Mouse (Mus musculus) ovary, postnatal 14 days (tissue): ENCODE measurements at regions not wholly inside any gene's neighbourhood (a gene's known extent, or its start where the extent isn't known, plus 50 kb on each side); places are given as distances from the start of the nearest gene placed in this dataset.
A peak's percentile ranks its signal among the peaks of the same experiment; 100 is the strongest.
"Not testable (repeated sequence)": the region's sequence is repeated elsewhere in the genome, so short reads cannot be mapped to it uniquely, and the experiment has no call there.

Source experiments
- DNase-seq: peaks from one replicate; pipeline ENCODE4 v3.0.0; 2022; ENCODE audit warnings: low spot score

- no peak for DNase-seq
Measured at GRCm38 (mm10) chr15:93094202-93095135, 180.5 kb downstream of the Gxylt1 start.

GRCm38 (mm10) chr15:93091396-93091795 lies 183.6 kb downstream of the Gxylt1 start:
- DNase-seq: no peak

GRCm38 (mm10) chr15:93089347-93089746 lies 185.6 kb downstream of the Gxylt1 start:
- DNase-seq: peak; percentile 43

GRCm38 (mm10) chr15:93084967-93085617 lies 189.9 kb downstream of the Gxylt1 start:
- DNase-seq: no peak

GRCm38 (mm10) chr15:93074070-93074469 lies 200.9 kb downstream of the Gxylt1 start:
- no peak for DNase-seq

GRCm38 (mm10) chr15:93062213-93063131 lies 212.5 kb downstream of the Gxylt1 start:
- DNase-seq: no peak

- DNase-seq: no peak
Measured at GRCm38 (mm10) chr15:93053471-93053870, 221.5 kb downstream of the Gxylt1 start.

GRCm38 (mm10) chr15:93027185-93027584 lies 247.8 kb downstream of the Gxylt1 start:
- no peak for DNase-seq

- no peak for DNase-seq
Measured at GRCm38 (mm10) chr15:93026456-93027078, 248.4 kb downstream of the Gxylt1 start.

- no peak for DNase-seq
Measured at GRCm38 (mm10) chr15:93025791-93026190, 249.2 kb downstream of the Gxylt1 start.

- DNase-seq: no peak
Measured at GRCm38 (mm10) chr15:93024171-93024570, 250.8 kb downstream of the Gxylt1 start.

GRCm38 (mm10) chr15:93011166-93011565 lies 263.8 kb downstream of the Gxylt1 start:
- DNase-seq: no peak

- no peak for DNase-seq
Measured at GRCm38 (mm10) chr15:93010629-93011028, 264.4 kb downstream of the Gxylt1 start.

GRCm38 (mm10) chr15:93005751-93006231 lies 269.2 kb downstream of the Gxylt1 start:
- no peak for DNase-seq

- DNase-seq: not testable (repeated sequence)
Measured at GRCm38 (mm10) chr15:93005186-93005585, 269.8 kb downstream of the Gxylt1 start.

- no peak for DNase-seq
Measured at GRCm38 (mm10) chr15:93004551-93004950, 270.4 kb downstream of the Gxylt1 start.

GRCm38 (mm10) chr15:93003233-93003632 lies 271.7 kb downstream of the Gxylt1 start:
- DNase-seq: no peak

GRCm38 (mm10) chr15:93002002-93002904 lies 272.7 kb downstream of the Gxylt1 start:
- DNase-seq: no peak

GRCm38 (mm10) chr15:93001346-93002001 lies 273.5 kb downstream of the Gxylt1 start:
- DNase-seq: no peak

GRCm38 (mm10) chr15:93000121-93000520 lies 274.9 kb downstream of the Gxylt1 start:
- DNase-seq: no peak
